19 mouse cellular contexts compared by ENCODE assay signal in genomic region chr7:99788563-99788962, GRCm38 (mm10). TPM values are rescaled to one million over a fixed set of nuclear protein-coding genes. Genes with fewer than 3 reads are reported as not detected.
A peak's percentile ranks its signal among the peaks of the same experiment; 100 is the strongest.
DNase-seq lines count a peak whose midpoint lies in the region; ATAC-seq lines count a peak whose summit lies in the region.
"Had no signal": no experiment of that assay in that cellular context is flagged by ENCODE, and none has a peak within 500 bp of the region (broad histone marks: within the 10 kb centered on the region; RNA-seq: fewer than 3 reads in every experiment).

No protein-coding gene starts in this region.

- no peak overlapping the region for H3K4me2 ChIP-seq in kidney, embryonic 16.5 days (replicated peaks; ENCODE audit: low read depth, low read length)
- H3K4me2 ChIP-seq: embryonic facial prominence, embryonic 15.5 days; forebrain, embryonic 15.5 days; heart, embryonic 13.5 days; liver, embryonic 15.5 days; midbrain, embryonic 12.5 days; neural tube, embryonic 12.5 days had no signal

- 18% methylated on average over 5 of the region's 5 CpGs for WGBS in kidney, embryonic 16.5 days

- ATAC-seq in kidney, embryonic 16.5 days (ENCODE audit: low FRiP score, low TSS enrichment) = no peak
- ATAC-seq: activated CD4-positive, CD25-positive, alpha-beta regulatory T cell, adult 4 months; forebrain, embryonic 15.5 days had no signal

- H3K4me3 ChIP-seq in kidney, embryonic 16.5 days (ENCODE audit: low read length) = no peak overlapping the region
- H3K4me3 ChIP-seq: embryonic facial prominence, embryonic 15.5 days; forebrain, embryonic 15.5 days; heart, embryonic 13.5 days; liver, embryonic 15.5 days; midbrain, embryonic 12.5 days; neural tube, embryonic 12.5 days had no signal

- no peaks in the 10 kb centered on the region; the same call in 1 of the 2 replicates for H3K9me3 ChIP-seq in kidney, embryonic 16.5 days (ENCODE audit: low read length)
- H3K9me3 ChIP-seq: embryonic facial prominence, embryonic 15.5 days; forebrain, embryonic 15.5 days; heart, embryonic 13.5 days; liver, embryonic 15.5 days; neural tube, embryonic 12.5 days had no signal

- no peaks in the 10 kb centered on the region for H3K27me3 ChIP-seq in kidney, embryonic 16.5 days (ENCODE audit: insufficient read depth, low read length)
- H3K27me3 ChIP-seq: embryonic facial prominence, embryonic 15.5 days; forebrain, embryonic 15.5 days; heart, embryonic 13.5 days; liver, embryonic 15.5 days; midbrain, embryonic 12.5 days; neural tube, embryonic 12.5 days had no signal

- DNase-seq in gastrocnemius, adult 18-20 months (ENCODE audit: low spot score) = peak; percentile 17
- no peak for DNase-seq in gastrocnemius, postnatal 36 days
- peak; percentile 12 for DNase-seq in kidney, postnatal 14 days
- DNase-seq in ZHBTc4 (ENCODE audit: low read depth, low spot score) = peak; percentile 7
- peak; percentile 17 for DNase-seq in heart, postnatal 4 days
- no peak for DNase-seq in spleen, adult 18-20 months
- DNase-seq in spleen, postnatal 4 days (ENCODE audit: low spot score in 2 of 2) = no peak
- DNase-seq: cerebellum, adult 2 months; kidney, adult 8-10 months had no signal

- H3K9ac ChIP-seq in kidney, embryonic 16.5 days (replicated peaks; ENCODE audit: low read length) = no peak overlapping the region
- H3K9ac ChIP-seq: embryonic facial prominence, embryonic 15.5 days; forebrain, embryonic 15.5 days; heart, embryonic 13.5 days; liver, embryonic 15.5 days; midbrain, embryonic 12.5 days; neural tube, embryonic 12.5 days had no signal

- intact Hi-C loops in gastrocnemius, postnatal 36 days (cut with DNase I) = no loop called here

- 0 out of 2 replicates have a peak, but pooled peaks cover 7% of the 10 kb centered on the region for H3K4me1 ChIP-seq in kidney, embryonic 16.5 days (ENCODE audit: insufficient read depth, low read length)
- H3K4me1 ChIP-seq: forebrain, embryonic 15.5 days; heart, embryonic 13.5 days; liver, embryonic 15.5 days had no signal

- H3K36me3 ChIP-seq in kidney, embryonic 16.5 days (ENCODE audit: insufficient read depth, low read length) = no peaks in the 10 kb centered on the region
- H3K36me3 ChIP-seq: embryonic facial prominence, embryonic 15.5 days; forebrain, embryonic 15.5 days; heart, embryonic 13.5 days; liver, embryonic 15.5 days; midbrain, embryonic 12.5 days; neural tube, embryonic 12.5 days had no signal

- no peak overlapping the region for H3K27ac ChIP-seq in kidney, embryonic 16.5 days (ENCODE audit: low read length)
- H3K27ac ChIP-seq: embryonic facial prominence, embryonic 15.5 days; forebrain, embryonic 15.5 days; heart, embryonic 13.5 days; liver, embryonic 15.5 days; midbrain, embryonic 12.5 days; neural tube, embryonic 12.5 days had no signal

RNA-seq across cellular contexts. Expression of gene Olfr521, which starts 25.3 kb away (rescaled TPM):
- not detected for total RNA-seq in gastrocnemius, adult 18-20 months (2021)
- total RNA-seq in gastrocnemius, postnatal 36 days (2021) = not detected
- not detected in 2 replicates for polyA plus RNA-seq in kidney, embryonic 16.5 days (2015; fragmentation: Nextera tagmentation; extraction: Ambion mirVana)
- not detected for total RNA-seq in heart, postnatal 4 days (2021)
- total RNA-seq: ES-E14; layer of hippocampus, postnatal 25 days had no signal
- polyA plus RNA-seq: activated CD4-positive, CD25-positive, alpha-beta regulatory T cell, adult 4 months; cerebellum, adult 2 months; embryonic facial prominence, embryonic 15.5 days; forebrain, embryonic 15.5 days; heart, embryonic 13.5 days; liver, embryonic 15.5 days; midbrain, embryonic 12.5 days; neural tube, embryonic 12.5 days had no signal

RNA-seq across cellular contexts. Expression of gene Neu3, which starts 39.7 kb away (rescaled TPM):
- 1 to 10 TPM; 2.5 to 3.0 TPM for total RNA-seq in gastrocnemius, adult 18-20 months (2021)
- 1 to 10 TPM; 2.4 to 3.4 TPM for total RNA-seq in gastrocnemius, postnatal 36 days (2021)
- polyA plus RNA-seq in kidney, embryonic 16.5 days (2015; fragmentation: Nextera tagmentation; extraction: Ambion mirVana) = 3.0 and 3.5 TPM in 2 replicates
- 1 to 10 TPM; 3.1 to 3.6 TPM for total RNA-seq in heart, postnatal 4 days (2021)

RNA-seq across cellular contexts. Expression of gene Olfr520, which starts 58.5 kb away (rescaled TPM):
- not detected for total RNA-seq in gastrocnemius, adult 18-20 months (2021)
- total RNA-seq in gastrocnemius, postnatal 36 days (2021) = not detected
- polyA plus RNA-seq in kidney, embryonic 16.5 days (2015; fragmentation: Nextera tagmentation; extraction: Ambion mirVana) = not detected in 2 replicates
- not detected for total RNA-seq in heart, postnatal 4 days (2021)
- total RNA-seq: ES-E14; layer of hippocampus, postnatal 25 days had no signal
- polyA plus RNA-seq: activated CD4-positive, CD25-positive, alpha-beta regulatory T cell, adult 4 months; cerebellum, adult 2 months; embryonic facial prominence, embryonic 15.5 days; forebrain, embryonic 15.5 days; heart, embryonic 13.5 days; liver, embryonic 15.5 days; midbrain, embryonic 12.5 days; neural tube, embryonic 12.5 days had no signal

Comparison
In these comparisons a context has a peak if more than half of its experiments do, and no peak if none do; other contexts are left out.
1. DNase-seq: peak in gastrocnemius, adult 18-20 months (single experiment), kidney, postnatal 14 days (single experiment), ZHBTc4 (single experiment) and heart, postnatal 4 days (single experiment); none in gastrocnemius, postnatal 36 days (0 of 2), spleen, adult 18-20 months (0 of 2) and spleen, postnatal 4 days (0 of 2).